Comparison of ENCODE assay signal across 30 mouse cellular contexts in genomic region chr2:131145121-131145520, GRCm38 (mm10). TPM values are rescaled to one million over a fixed set of nuclear protein-coding genes. Genes with fewer than 3 reads are reported as not detected.
A peak's percentile ranks its signal among the peaks of the same experiment; 100 is the strongest.
DNase-seq lines count a peak whose midpoint lies in the region; ATAC-seq and TF ChIP-seq lines count a peak whose summit lies in the region.
"Had no signal": no experiment of that assay in that cellular context is flagged by ENCODE, and none has a peak within 500 bp of the region (broad histone marks: within the 10 kb centered on the region; RNA-seq: fewer than 3 reads in every experiment).

No protein-coding gene starts in this region.

- H3K27me3 ChIP-seq in E14TG2a.4 (ENCODE audit: insufficient read depth, low read length): peaks cover 37% of the 10 kb centered on the region
- H3K27me3 ChIP-seq: embryonic facial prominence, embryonic 15.5 days; intestine, embryonic 15.5 days had no signal

- TF ChIP-seq CTCF in lung, adult 2 months (IDR thresholded peaks at IDR 0.05; ENCODE audit: insufficient read depth, low read length): no peak
- 0 out of 2 replicates have a peak, but pooled peaks have one; percentile 2 for TF ChIP-seq CTCF in E14TG2a.4 (conservative IDR thresholded peaks at IDR 0.05; ENCODE audit: low read length)

- 66% methylated on average over 13 of the region's 13 CpGs for WGBS in lung, adult 2 months

- peaks cover 5% of the 10 kb centered on the region for H3K4me1 ChIP-seq in lung, adult 2 months (ENCODE audit: control insufficient read depth, insufficient read depth, low read length)
- peaks cover 71% of the 10 kb centered on the region for H3K4me1 ChIP-seq in E14TG2a.4 (replicated peaks; ENCODE audit: low read depth, low read length)

- no peak for ATAC-seq in megakaryocyte progenitor cell, adult 5-6 weeks (replicated peaks; ENCODE audit: poor library complexity)
- ATAC-seq: activated CD4-positive, CD25-positive, alpha-beta regulatory T cell, adult 4 months; CD4-positive, CD25-positive, alpha-beta regulatory T cell, adult 4 months; forebrain, embryonic 14.5 days; intestine, embryonic 15.5 days had no signal

- no peak overlapping the region for H3K4me3 ChIP-seq in lung, adult 2 months (replicated peaks; ENCODE audit: extremely low read depth, low read depth, low read length)
- peak overlapping the region; percentile 71 for H3K4me3 ChIP-seq in E14TG2a.4 (replicated peaks; ENCODE audit: low read length)
- H3K4me3 ChIP-seq: embryonic facial prominence, embryonic 15.5 days; erythroblast, embryonic 14.5 days; forebrain, embryonic 10.5 days; gastrocnemius, adult 2 months; hindbrain, embryonic 10.5 days; intestine, embryonic 15.5 days had no signal

- peaks cover 59% of the 10 kb centered on the region for H3K36me3 ChIP-seq in E14TG2a.4 (ENCODE audit: insufficient read depth, low read length)

- TF ChIP-seq POLR2A in lung, adult 2 months (IDR thresholded peaks at IDR 0.05; ENCODE audit: borderline replicate concordance, extremely low read depth, low read depth, low read length): 0 out of 2 replicates have a peak, but pooled peaks have one; percentile 4

- no peak for DNase-seq in lung, adult 2 months
- no peak for DNase-seq in lung, postnatal 25 days (ENCODE audit: low spot score)
- DNase-seq in ES-CJ7 (ENCODE audit: low read depth, low spot score): peak; percentile 46
- DNase-seq in cerebellum, postnatal 25 days: no peak
- DNase-seq: adrenal gland, adult 2 months; adrenal gland, postnatal 25 days; B cell, adult 2 months; cerebellum, adult 18-20 months; cerebellum, adult 9-11 months; embryo, embryonic 11 days; gastrocnemius, adult 2 months; gastrocnemius, postnatal 25 days; heart, postnatal 10 days had no signal

- no peaks in the 10 kb centered on the region for H3K9me3 ChIP-seq in E14TG2a.4 (ENCODE audit: low read length)
- H3K9me3 ChIP-seq: embryonic facial prominence, embryonic 15.5 days; forebrain, embryonic 10.5 days; hindbrain, embryonic 10.5 days; intestine, embryonic 15.5 days had no signal

RNA-seq across cellular contexts. Expression of gene Gm11037, which starts 11.8 kb away (rescaled TPM):
- polyA plus RNA-seq in lung, adult 2 months (2012; rRNA removed): not detected in 2 replicates
- not detected in 2 replicates for total RNA-seq in megakaryocyte progenitor cell, adult 5-6 weeks (2015)
- total RNA-seq in megakaryocyte progenitor cell, adult 5-6 weeks (2017): not detected in 2 replicates
- total RNA-seq: adrenal gland, adult 2 months; adrenal gland, postnatal 25 days; common myeloid progenitor, adult 5-6 weeks; G1E; gastrocnemius, adult 2 months; gastrocnemius, postnatal 25 days; granulocyte monocyte progenitor cell, adult 5-6 weeks; heart, adult 8-10 months; heart, postnatal 10 days had no signal
- polyA plus RNA-seq: activated CD4-positive, CD25-positive, alpha-beta regulatory T cell, adult 4 months; adrenal gland, adult 2 months; CD4-positive, CD25-positive, alpha-beta regulatory T cell, adult 4 months; embryonic facial prominence, embryonic 11.5 days; embryonic facial prominence, embryonic 15.5 days; erythroblast, embryonic 14.5 days; forebrain, embryonic 10.5 days; forebrain, embryonic 14.5 days; G1E; heart, embryonic 14.5 days; hindbrain, embryonic 10.5 days; hindbrain, embryonic 14.5 days; intestine, embryonic 15.5 days had no signal

RNA-seq across cellular contexts. Expression of gene 1700037H04Rik, which starts 14.8 kb away (rescaled TPM):
- 67.6 and 76.4 TPM in 2 replicates for polyA plus RNA-seq in lung, adult 2 months (2012; rRNA removed)
- total RNA-seq in megakaryocyte progenitor cell, adult 5-6 weeks (2015): 85.1 and 90.4 TPM in 2 replicates
- total RNA-seq in megakaryocyte progenitor cell, adult 5-6 weeks (2017): 34.9 and 39.5 TPM in 2 replicates

RNA-seq across cellular contexts. Expression of gene Hspa12b, which starts 18.0 kb away (rescaled TPM):
- 56.2 and 58.3 TPM in 2 replicates for polyA plus RNA-seq in lung, adult 2 months (2012; rRNA removed)
- 0.12 TPM in 1 of 2 replicates, not detected in the other for total RNA-seq in megakaryocyte progenitor cell, adult 5-6 weeks (2015)
- 0.44 TPM in 1 of 2 replicates, not detected in the other for total RNA-seq in megakaryocyte progenitor cell, adult 5-6 weeks (2017)
- total RNA-seq: granulocyte monocyte progenitor cell, adult 5-6 weeks had no signal
- polyA plus RNA-seq: CD4-positive, CD25-positive, alpha-beta regulatory T cell, adult 4 months had no signal

RNA-seq across cellular contexts. Expression of gene Cenpb, which starts 34.7 kb away (rescaled TPM):
- 131 and 138 TPM in 2 replicates for polyA plus RNA-seq in lung, adult 2 months (2012; rRNA removed)
- 8.0 and 8.3 TPM in 2 replicates for total RNA-seq in megakaryocyte progenitor cell, adult 5-6 weeks (2015)
- 14.8 and 15.8 TPM in 2 replicates for total RNA-seq in megakaryocyte progenitor cell, adult 5-6 weeks (2017)

RNA-seq across cellular contexts. Expression of gene Cdc25b, which starts 41.6 kb away (rescaled TPM):
- polyA plus RNA-seq in lung, adult 2 months (2012; rRNA removed): 34.5 and 39.1 TPM in 2 replicates
- total RNA-seq in megakaryocyte progenitor cell, adult 5-6 weeks (2015): 8.9 and 10.8 TPM in 2 replicates
- 9.6 and 13.4 TPM in 2 replicates for total RNA-seq in megakaryocyte progenitor cell, adult 5-6 weeks (2017)
